In genomic region chr1:155216313-155216712, GRCm38 (mm10) we compare ENCODE assay signal across 12 mouse cellular contexts. TPM values are rescaled to one million over a fixed set of nuclear protein-coding genes. Genes with fewer than 3 reads are reported as not detected.
A peak's percentile ranks its signal among the peaks of the same experiment; 100 is the strongest.
DNase-seq lines count a peak whose midpoint lies in the region; ATAC-seq lines count a peak whose summit lies in the region.
"Had no signal": no experiment of that assay in that cellular context is flagged by ENCODE, and none has a peak within 500 bp of the region (broad histone marks: within the 10 kb centered on the region; RNA-seq: fewer than 3 reads in every experiment).

No protein-coding gene starts in this region.

- H3K4me2 ChIP-seq in forebrain, embryonic 15.5 days (replicated peaks): no peak overlapping the region
- no peak overlapping the region for H3K4me2 ChIP-seq in forebrain, embryonic 16.5 days (ENCODE audit: low read length)
- H3K4me2 ChIP-seq in neural tube, embryonic 13.5 days: no peak overlapping the region
- no peak overlapping the region for H3K4me2 ChIP-seq in neural tube, embryonic 15.5 days
- no peak overlapping the region for H3K4me2 ChIP-seq in kidney, embryonic 15.5 days

- peaks cover 43% of the 10 kb centered on the region for H3K4me1 ChIP-seq in forebrain, embryonic 15.5 days
- peaks cover 35% of the 10 kb centered on the region for H3K4me1 ChIP-seq in forebrain, embryonic 16.5 days (replicated peaks; ENCODE audit: control insufficient read depth, insufficient read depth, low read length)
- H3K4me1 ChIP-seq in neural tube, embryonic 13.5 days (replicated peaks): peaks cover 64% of the 10 kb centered on the region
- H3K4me1 ChIP-seq in neural tube, embryonic 15.5 days: peaks cover 46% of the 10 kb centered on the region
- peaks cover 58% of the 10 kb centered on the region for H3K4me1 ChIP-seq in kidney, embryonic 15.5 days

- DNase-seq in urinary bladder, postnatal 25 days (ENCODE audit: low spot score): no peak
- no peak for DNase-seq in embryo, embryonic 10.5 days (ENCODE audit: low spot score)
- no peak for DNase-seq in heart, postnatal 25 days (ENCODE audit: low spot score)
- DNase-seq: adrenal gland, adult 2 months; cerebellum, postnatal 36 days; liver; lung, postnatal 14 days had no signal

- 0 out of 2 replicates have a peak overlapping the region, but pooled peaks have one; percentile 7 for H3K27ac ChIP-seq in forebrain, embryonic 15.5 days (replicated peaks)
- H3K27ac ChIP-seq in forebrain, embryonic 16.5 days (ENCODE audit: low read length): no peak overlapping the region
- no peak overlapping the region for H3K27ac ChIP-seq in neural tube, embryonic 13.5 days (replicated peaks)
- no peak overlapping the region for H3K27ac ChIP-seq in neural tube, embryonic 15.5 days (replicated peaks)
- peak overlapping the region; percentile 78 for H3K27ac ChIP-seq in kidney, embryonic 15.5 days

- no peak for ATAC-seq in forebrain, embryonic 15.5 days (replicated peaks)
- ATAC-seq in forebrain, embryonic 16.5 days: no peak
- no peak for ATAC-seq in neural tube, embryonic 13.5 days (ENCODE audit: low read depth)
- no peak for ATAC-seq in neural tube, embryonic 15.5 days (ENCODE audit: low FRiP score)
- peak; percentile 50 for ATAC-seq in kidney, embryonic 15.5 days (replicated peaks; ENCODE audit: low FRiP score)

- H3K4me3 ChIP-seq in forebrain, embryonic 15.5 days: no peak overlapping the region
- no peak overlapping the region for H3K4me3 ChIP-seq in forebrain, embryonic 16.5 days (replicated peaks; ENCODE audit: low read length)
- no peak overlapping the region for H3K4me3 ChIP-seq in neural tube, embryonic 13.5 days
- no peak overlapping the region for H3K4me3 ChIP-seq in neural tube, embryonic 15.5 days (replicated peaks)
- no peak overlapping the region for H3K4me3 ChIP-seq in kidney, embryonic 15.5 days (replicated peaks)

- H3K9me3 ChIP-seq in forebrain, embryonic 15.5 days: no peaks in the 10 kb centered on the region
- no peaks in the 10 kb centered on the region for H3K9me3 ChIP-seq in forebrain, embryonic 16.5 days (ENCODE audit: control insufficient read depth, low read length)
- H3K9me3 ChIP-seq in neural tube, embryonic 13.5 days: no peaks in the 10 kb centered on the region
- no peaks in the 10 kb centered on the region for H3K9me3 ChIP-seq in neural tube, embryonic 15.5 days (replicated peaks)
- H3K9me3 ChIP-seq in kidney, embryonic 15.5 days (replicated peaks): no peaks in the 10 kb centered on the region

- 85% methylated on average over 11 of the region's 11 CpGs for WGBS in forebrain, embryonic 15.5 days
- 80% methylated on average over 11 of the region's 11 CpGs for WGBS in forebrain, embryonic 16.5 days
- WGBS in neural tube, embryonic 13.5 days: 67% methylated on average over 11 of the region's 11 CpGs
- 61% methylated on average over 11 of the region's 11 CpGs for WGBS in neural tube, embryonic 15.5 days
- 73% methylated on average over 11 of the region's 11 CpGs for WGBS in kidney, embryonic 15.5 days

- H3K9ac ChIP-seq in forebrain, embryonic 15.5 days (replicated peaks): no peak overlapping the region
- no peak overlapping the region for H3K9ac ChIP-seq in forebrain, embryonic 16.5 days (replicated peaks; ENCODE audit: low read depth, low read length)
- peak overlapping the region; percentile 13; the same call in 1 of the 2 replicates for H3K9ac ChIP-seq in neural tube, embryonic 13.5 days
- H3K9ac ChIP-seq in neural tube, embryonic 15.5 days (replicated peaks): no peak overlapping the region
- no peak overlapping the region for H3K9ac ChIP-seq in kidney, embryonic 15.5 days

- H3K36me3 ChIP-seq in forebrain, embryonic 15.5 days: no peaks in the 10 kb centered on the region
- H3K36me3 ChIP-seq in forebrain, embryonic 16.5 days (ENCODE audit: control insufficient read depth, insufficient read depth): no peaks in the 10 kb centered on the region
- H3K36me3 ChIP-seq in neural tube, embryonic 13.5 days: no peaks in the 10 kb centered on the region
- H3K36me3 ChIP-seq in neural tube, embryonic 15.5 days: no peaks in the 10 kb centered on the region
- H3K36me3 ChIP-seq in kidney, embryonic 15.5 days: peaks cover 12% of the 10 kb centered on the region; the same call in 1 of the 2 replicates

- H3K27me3 ChIP-seq in forebrain, embryonic 15.5 days: no peaks in the 10 kb centered on the region
- no peaks in the 10 kb centered on the region for H3K27me3 ChIP-seq in forebrain, embryonic 16.5 days (replicated peaks; ENCODE audit: control insufficient read depth, insufficient read depth, low read length)
- no peaks in the 10 kb centered on the region for H3K27me3 ChIP-seq in neural tube, embryonic 13.5 days
- no peaks in the 10 kb centered on the region for H3K27me3 ChIP-seq in neural tube, embryonic 15.5 days (replicated peaks)
- H3K27me3 ChIP-seq in kidney, embryonic 15.5 days: no peaks in the 10 kb centered on the region

- intact Hi-C loops in heart, postnatal 25 days (cut with DNase I): loop anchor here (5.0 kb wide), 1 partner anchor 74 kb away; no protein-coding TSS in a partner anchor

RNA-seq across cellular contexts. Expression of gene BC034090, which starts 27.9 kb away (rescaled TPM):
- 3.3 and 4.9 TPM in 2 replicates for polyA plus RNA-seq in forebrain, embryonic 15.5 days (2015; fragmentation: Nextera tagmentation; extraction: Ambion mirVana)
- 2.8 and 3.3 TPM in 2 replicates for polyA plus RNA-seq in forebrain, embryonic 16.5 days (2015; fragmentation: Nextera tagmentation; extraction: Ambion mirVana)
- polyA plus RNA-seq in neural tube, embryonic 13.5 days (2015; fragmentation: Nextera tagmentation; extraction: Ambion mirVana): 3.5 and 6.4 TPM in 2 replicates
- 3.0 and 4.1 TPM in 2 replicates for polyA plus RNA-seq in neural tube, embryonic 15.5 days (2015; fragmentation: Nextera tagmentation; extraction: Ambion mirVana)
- 7.0 and 7.2 TPM in 2 replicates for polyA plus RNA-seq in kidney, embryonic 15.5 days (2015; fragmentation: Nextera tagmentation; extraction: Ambion mirVana)
- total RNA-seq in heart, postnatal 25 days (2021): 10 to 100 TPM; 38.0 to 41.4 TPM

RNA-seq across cellular contexts. Expression of gene Stx6, which starts 57.8 kb away (rescaled TPM):
- polyA plus RNA-seq in forebrain, embryonic 15.5 days (2015; fragmentation: Nextera tagmentation; extraction: Ambion mirVana): 129 and 131 TPM in 2 replicates
- polyA plus RNA-seq in forebrain, embryonic 16.5 days (2015; fragmentation: Nextera tagmentation; extraction: Ambion mirVana): 121 and 125 TPM in 2 replicates
- 106 and 121 TPM in 2 replicates for polyA plus RNA-seq in neural tube, embryonic 13.5 days (2015; fragmentation: Nextera tagmentation; extraction: Ambion mirVana)
- 92.6 and 102 TPM in 2 replicates for polyA plus RNA-seq in neural tube, embryonic 15.5 days (2015; fragmentation: Nextera tagmentation; extraction: Ambion mirVana)
- polyA plus RNA-seq in kidney, embryonic 15.5 days (2015; fragmentation: Nextera tagmentation; extraction: Ambion mirVana): 65.5 and 82.4 TPM in 2 replicates
- 10 to 100 TPM; 25.2 to 26.5 TPM for total RNA-seq in heart, postnatal 25 days (2021)

Comparison
In these comparisons a context has a peak if more than half of its experiments do, and no peak if none do; other contexts are left out.
1. H3K27ac ChIP-seq: peak in forebrain, embryonic 15.5 days (single experiment) and kidney, embryonic 15.5 days (single experiment); none in forebrain, embryonic 16.5 days (single experiment), neural tube, embryonic 13.5 days (single experiment) and neural tube, embryonic 15.5 days (single experiment).